Mouse (Mus musculus) midbrain, embryonic 16.5 days (tissue): ENCODE measurements at regions not wholly inside any gene's neighbourhood (a gene's known extent, or its start where the extent isn't known, plus 50 kb on each side); places are given as distances from the start of the nearest gene placed in this dataset.

ENCODE experiments used
- ATAC-seq: fragments of 200-750 bp; cut with Nextera tagmentation; 2 replicates; pipeline ENCODE4 v1.8.0; 2017; ENCODE audit warnings: moderate TSS enrichment
- H3K27ac ChIP-seq: fragments of 300-500 bp; sonication (generic); 2 replicates; pipeline ENCODE4 v1.5.1; 2014; ENCODE audit warnings: mild to moderate bottlenecking, low read length, mixed read lengths
- H3K27me3 ChIP-seq: fragments of 300-500 bp; sonication (generic); 2 replicates; pipeline ENCODE4 v1.6.1; 2014; ENCODE audit warnings: low read depth, low read length, mixed read lengths; ENCODE audit not compliant: control insufficient read depth, insufficient read depth
- H3K36me3 ChIP-seq: fragments of 300-500 bp; sonication (generic); 2 replicates; pipeline ENCODE4 v1.6.1; 2014; ENCODE audit warnings: mild to moderate bottlenecking, low read length, moderate library complexity, mixed read lengths; ENCODE audit not compliant: control insufficient read depth, insufficient read depth
- H3K4me1 ChIP-seq: fragments of 300-500 bp; sonication (generic); 2 replicates; pipeline ENCODE4 v1.6.1; 2014; ENCODE audit warnings: mild to moderate bottlenecking, low read length, mixed read lengths; ENCODE audit not compliant: control insufficient read depth, insufficient read depth
- H3K4me2 ChIP-seq: fragments of 300-500 bp; sonication (generic); 2 replicates; pipeline ENCODE4 v1.6.1; 2014; ENCODE audit warnings: mild to moderate bottlenecking, low read length, mixed read lengths
- H3K4me3 ChIP-seq: fragments of 300-500 bp; sonication (generic); 2 replicates; pipeline ENCODE4 v1.5.1; 2014; ENCODE audit warnings: low read depth, mild to moderate bottlenecking, low read length, moderate library complexity, mixed read lengths
- H3K9ac ChIP-seq: fragments of 300-500 bp; sonication (generic); 2 replicates; pipeline ENCODE4 v1.6.1; 2014; ENCODE audit warnings: low read depth, low read length, mixed read lengths
- H3K9me3 ChIP-seq: fragments of 300-500 bp; sonication (generic); replicated peaks from 2 replicates; pipeline ENCODE4 v1.6.1; 2014; ENCODE audit warnings: mild to moderate bottlenecking, low read length, mixed read lengths; ENCODE audit not compliant: control insufficient read depth, poor library complexity, severe bottlenecking
- WGBS: fragments of 180-500 bp; shearing (Covaris S2); extraction: QIAGEN DNeasy Blood & Tissue Kit; methylation state at CpG from one replicate; pipeline ENCODE4 v1.1.7; 2014; 5-methylcytosine and 5-hydroxymethylcytosine counted together

DNA sequence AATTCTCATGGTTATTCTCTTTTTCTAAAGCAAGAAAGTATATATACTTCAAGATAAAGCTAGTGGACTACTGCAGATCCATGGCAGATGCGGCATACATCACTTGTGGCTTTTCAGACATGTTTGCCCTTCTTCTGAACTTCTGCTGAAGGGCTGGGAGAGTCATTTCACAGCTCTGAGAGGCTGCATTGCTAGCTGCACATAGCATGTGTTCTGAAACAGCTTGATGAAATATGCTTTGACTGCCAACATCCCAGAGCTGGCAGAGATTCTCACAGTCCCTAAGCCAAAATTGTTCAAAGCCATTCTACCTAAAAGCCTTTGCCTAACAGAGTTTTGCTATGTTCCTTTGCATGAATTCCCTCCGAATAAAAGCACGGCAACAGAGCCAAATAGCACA is 177.9 kb downstream of the Gm9733 start:
- no peaks in the 10 kb centered on the region for H3K36me3 ChIP-seq
- 75% methylated on average over 3 of the region's 3 CpGs for WGBS
- H3K4me1 ChIP-seq = no peaks in the 10 kb centered on the region
- H3K27me3 ChIP-seq = no peaks in the 10 kb centered on the region
- no peak overlapping the region for H3K4me2 ChIP-seq
- ATAC-seq = peak; percentile 54; the same call in 1 of the 2 replicates
- no peak overlapping the region for H3K4me3 ChIP-seq
- H3K9ac ChIP-seq = no peak overlapping the region
- H3K9me3 ChIP-seq = no peaks in the 10 kb centered on the region
- H3K27ac ChIP-seq = no peak overlapping the region

DNA sequence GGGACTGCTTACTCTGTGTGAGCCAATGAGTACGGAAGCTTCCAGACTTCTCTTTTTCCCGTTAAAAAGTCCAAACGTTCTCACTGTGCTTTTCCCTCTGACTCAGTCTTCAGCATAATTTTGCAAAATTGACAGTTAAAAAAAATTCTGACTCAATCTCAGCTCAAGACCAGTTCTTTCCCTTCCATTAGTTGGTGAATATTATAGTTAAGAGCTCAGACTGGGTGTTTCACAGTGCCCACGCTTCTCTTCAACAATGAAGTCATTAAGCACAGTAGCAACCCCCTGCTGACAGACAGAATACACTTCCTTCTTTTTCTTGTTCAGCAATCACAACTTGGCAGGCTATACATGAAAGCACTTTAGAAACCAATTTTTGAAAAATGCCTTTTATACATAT is 175.4 kb downstream of the Gm9733 start:
- WGBS = 69% methylated on average over 4 of the region's 4 CpGs
- no peak overlapping the region for H3K27ac ChIP-seq
- no peaks in the 10 kb centered on the region for H3K27me3 ChIP-seq
- no peaks in the 10 kb centered on the region for H3K4me1 ChIP-seq
- no peaks in the 10 kb centered on the region for H3K9me3 ChIP-seq
- no peak overlapping the region for H3K4me3 ChIP-seq
- no peak overlapping the region for H3K9ac ChIP-seq
- no peak for ATAC-seq
- H3K36me3 ChIP-seq = no peaks in the 10 kb centered on the region
- H3K4me2 ChIP-seq = no peak overlapping the region

DNA sequence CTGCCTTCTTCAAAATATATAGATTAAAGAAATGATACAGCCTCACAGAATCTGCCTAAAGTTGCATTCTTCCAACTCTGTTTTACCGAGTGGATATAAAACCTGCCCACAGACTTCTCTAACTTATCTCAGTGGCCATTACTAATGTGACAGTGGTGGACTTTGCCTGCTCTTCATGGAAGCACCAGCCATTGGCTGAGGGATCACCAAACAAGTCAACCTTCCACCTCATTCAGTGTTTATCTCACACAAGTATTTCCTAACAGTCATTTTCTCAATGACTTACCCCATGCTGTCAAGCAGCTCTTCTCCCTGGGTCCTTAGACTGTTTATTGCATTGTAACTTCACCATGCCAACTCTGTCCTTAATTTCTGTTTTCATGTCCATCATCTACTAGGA is 174.3 kb downstream of the Gm9733 start:
- Histone ChIP-seq H3K9ac (no peak overlapping the region), H3K9me3 (no peaks in the 10 kb centered on the region), H3K27me3 (no peaks in the 10 kb centered on the region), H3K4me3 (no peak overlapping the region), H3K36me3 (no peaks in the 10 kb centered on the region), H3K27ac (no peak overlapping the region), H3K4me2 (no peak overlapping the region), H3K4me1 (no peaks in the 10 kb centered on the region)
- 88% methylated on average over 1 of the region's 1 CpGs for WGBS
- ATAC-seq = no peak

DNA sequence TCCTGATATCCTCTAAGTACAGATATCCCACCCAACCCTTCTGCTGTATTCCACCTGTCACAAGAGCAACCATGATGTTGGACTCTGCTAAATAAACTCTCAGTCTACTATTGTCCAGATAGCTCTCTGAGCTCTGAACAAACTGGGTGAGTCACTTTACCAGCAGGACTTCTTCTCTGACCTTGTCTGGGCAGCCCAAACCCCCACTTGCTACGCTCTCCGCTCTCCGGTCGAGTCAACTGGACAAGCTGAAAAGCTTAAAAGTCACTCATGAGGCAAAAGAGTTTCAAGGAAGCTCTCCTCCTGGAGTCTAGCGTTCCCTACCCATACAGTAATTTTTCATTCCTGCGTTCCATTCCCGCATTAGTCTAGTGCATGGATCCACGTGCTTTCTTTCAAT is 173.2 kb downstream of the Gm9733 start:
- Histone ChIP-seq H3K27ac (no peak overlapping the region), H3K4me3 (no peak overlapping the region), H3K27me3 (no peaks in the 10 kb centered on the region), H3K9ac (no peak overlapping the region), H3K4me1 (no peaks in the 10 kb centered on the region), H3K36me3 (no peaks in the 10 kb centered on the region), H3K4me2 (no peak overlapping the region), H3K9me3 (no peaks in the 10 kb centered on the region)
- 90% methylated on average over 8 of the region's 8 CpGs for WGBS
- ATAC-seq = no peak

DNA sequence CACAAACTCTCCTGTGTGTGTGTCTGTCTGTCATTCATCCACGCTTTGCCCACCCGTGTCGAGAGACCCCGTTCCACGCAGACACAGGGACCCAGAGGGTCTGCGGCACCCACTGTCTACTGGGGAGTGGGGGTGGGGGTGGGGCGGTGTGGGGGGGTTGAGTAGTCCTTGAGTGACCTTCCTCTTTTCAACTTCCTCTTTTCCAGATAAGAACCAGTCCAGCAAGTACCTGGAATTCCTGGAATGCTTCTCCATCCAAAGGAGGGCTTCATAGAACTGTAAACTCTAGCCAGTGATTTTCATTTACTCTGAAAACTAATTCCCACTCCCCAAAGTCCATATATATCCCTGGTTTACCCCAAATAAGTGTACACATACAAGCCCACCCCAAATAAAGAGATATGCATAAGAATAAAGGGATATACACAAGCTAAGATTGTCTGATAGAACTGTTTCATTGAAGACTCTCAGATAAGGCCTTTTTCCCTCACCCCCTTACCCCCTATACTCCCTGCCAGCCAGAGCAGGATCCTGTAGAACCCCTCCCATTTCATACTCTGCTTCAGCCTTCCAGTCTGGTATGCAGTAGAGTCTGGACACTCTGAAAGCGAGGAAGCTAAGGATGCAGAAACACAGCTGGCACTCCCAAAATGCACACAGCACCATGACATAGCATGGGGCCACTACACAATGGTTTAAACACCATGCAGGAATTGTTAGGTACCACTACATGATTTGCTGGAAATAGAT is 172.0 kb downstream of the Gm9733 start:
- no peaks in the 10 kb centered on the region for H3K9me3 ChIP-seq
- H3K4me2 ChIP-seq = no peak overlapping the region
- H3K9ac ChIP-seq = no peak overlapping the region
- H3K4me1 ChIP-seq = no peaks in the 10 kb centered on the region
- ATAC-seq = no peak
- no peaks in the 10 kb centered on the region for H3K36me3 ChIP-seq
- H3K4me3 ChIP-seq = no peak overlapping the region
- no peak overlapping the region for H3K27ac ChIP-seq
- H3K27me3 ChIP-seq = no peaks in the 10 kb centered on the region
- 91% methylated on average over 8 of the region's 8 CpGs for WGBS

DNA sequence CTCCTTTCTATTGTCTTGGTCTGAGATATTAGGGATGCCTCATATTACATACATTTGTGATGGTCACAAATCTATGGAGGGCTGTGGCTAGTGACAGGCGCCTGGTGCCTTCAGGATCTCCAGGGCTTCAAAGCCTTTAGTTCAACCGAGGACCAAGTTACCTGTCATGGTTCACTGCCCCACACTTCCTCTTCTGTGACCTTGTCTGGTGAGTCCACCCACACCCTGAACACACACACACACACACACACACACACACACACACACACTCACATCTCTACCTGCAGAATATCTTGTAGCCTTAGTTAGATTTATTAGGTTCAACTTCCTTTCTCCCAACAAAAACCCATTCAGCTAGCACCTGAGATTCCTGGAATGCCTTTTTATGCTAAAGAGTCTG is 156.3 kb downstream of the Gm9733 start:
- no peak overlapping the region for H3K27ac ChIP-seq
- no peak overlapping the region for H3K9ac ChIP-seq
- no peak overlapping the region for H3K4me2 ChIP-seq
- 75% methylated on average over 2 of the region's 2 CpGs for WGBS
- no peak for ATAC-seq
- H3K4me1 ChIP-seq = no peaks in the 10 kb centered on the region
- H3K27me3 ChIP-seq = no peaks in the 10 kb centered on the region
- no peaks in the 10 kb centered on the region for H3K9me3 ChIP-seq
- no peak overlapping the region for H3K4me3 ChIP-seq
- H3K36me3 ChIP-seq = no peaks in the 10 kb centered on the region

DNA sequence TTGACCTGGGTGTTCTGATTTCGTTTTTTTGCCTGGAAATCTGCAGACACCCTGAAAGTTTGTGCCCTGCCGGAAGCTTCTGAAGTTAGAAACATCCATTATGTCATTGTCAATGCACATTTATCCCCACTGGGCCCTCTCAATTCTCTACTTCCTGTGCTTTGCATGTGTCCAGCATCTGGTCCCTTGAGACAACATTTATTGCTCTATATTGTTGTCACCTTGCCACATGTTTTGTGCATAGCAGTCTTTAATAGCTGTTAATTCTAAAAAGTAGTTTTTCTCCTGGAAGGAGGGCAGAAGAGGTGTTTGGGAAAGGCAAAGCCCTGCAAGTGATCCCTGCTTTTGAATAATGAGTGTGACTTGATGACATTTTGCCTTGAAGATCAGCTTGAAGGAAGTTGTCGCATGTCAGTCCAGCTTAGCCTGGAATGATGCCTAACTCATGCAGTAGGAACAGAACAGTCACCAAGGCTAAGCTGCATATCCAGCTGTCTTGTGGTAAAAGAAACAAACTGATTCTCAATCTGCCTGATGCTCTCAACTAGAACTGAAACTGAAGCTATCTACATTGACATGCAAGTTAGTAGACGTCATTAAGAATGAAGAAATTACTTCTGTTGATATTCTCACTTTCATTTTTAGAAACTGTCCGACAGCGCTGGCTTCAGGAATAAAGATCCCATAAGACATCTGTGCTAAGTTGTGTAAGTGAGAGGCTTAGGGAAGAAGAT is 152.9 kb downstream of the Gm9733 start:
- no peaks in the 10 kb centered on the region for H3K27me3 ChIP-seq
- no peak overlapping the region for H3K4me3 ChIP-seq
- H3K36me3 ChIP-seq = no peaks in the 10 kb centered on the region
- WGBS = 87% methylated on average over 6 of the region's 6 CpGs
- no peak for ATAC-seq
- H3K4me2 ChIP-seq = no peak overlapping the region
- H3K9ac ChIP-seq = no peak overlapping the region
- no peak overlapping the region for H3K27ac ChIP-seq
- no peaks in the 10 kb centered on the region for H3K4me1 ChIP-seq
- H3K9me3 ChIP-seq = no peaks in the 10 kb centered on the region

DNA sequence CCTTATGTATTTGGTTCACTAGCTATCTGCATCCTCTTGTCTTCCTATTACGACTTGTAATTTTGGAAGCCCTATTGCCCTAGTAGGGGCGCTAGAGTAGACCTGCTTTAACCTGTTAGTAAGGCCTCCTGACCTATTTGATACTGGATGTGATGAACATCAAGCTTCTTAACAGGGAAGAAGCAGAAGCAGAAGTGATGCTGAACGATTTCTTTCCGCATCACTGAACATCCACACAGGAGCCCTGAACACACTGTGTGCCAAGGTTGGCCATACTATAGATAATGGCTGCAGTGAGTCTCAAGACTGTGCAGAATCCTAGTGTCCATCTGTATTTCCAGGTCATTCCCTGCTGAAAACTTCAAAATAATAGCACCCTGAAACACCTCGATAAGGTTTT is 151.0 kb downstream of the Gm9733 start:
- no peak overlapping the region for H3K27ac ChIP-seq
- no peaks in the 10 kb centered on the region for H3K9me3 ChIP-seq
- H3K27me3 ChIP-seq = no peaks in the 10 kb centered on the region
- no peak overlapping the region for H3K4me2 ChIP-seq
- no peaks in the 10 kb centered on the region for H3K4me1 ChIP-seq
- H3K9ac ChIP-seq = no peak overlapping the region
- H3K4me3 ChIP-seq = no peak overlapping the region
- H3K36me3 ChIP-seq = no peaks in the 10 kb centered on the region
- ATAC-seq = no peak
- 93% methylated on average over 5 of the region's 5 CpGs for WGBS

DNA sequence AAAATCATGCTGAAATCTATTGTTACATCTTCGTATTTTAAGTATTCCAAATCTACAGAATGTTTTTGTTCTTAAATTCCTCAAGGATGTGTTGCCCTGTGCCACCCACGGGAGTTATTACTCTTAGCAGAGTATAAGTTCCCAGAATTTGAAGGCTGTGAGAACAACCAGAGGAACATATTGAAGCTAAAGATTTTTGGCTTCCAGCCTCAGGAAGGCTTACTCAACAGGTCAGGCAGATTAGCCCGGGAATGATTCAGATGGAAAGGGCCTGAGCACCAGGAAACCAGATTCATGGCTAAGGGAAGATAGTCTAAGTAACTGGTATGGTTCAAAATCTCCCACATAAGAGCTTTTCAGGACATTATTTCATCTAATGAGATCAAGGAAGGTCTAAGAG is 145.4 kb downstream of the Gm9733 start:
- H3K36me3 ChIP-seq = no peaks in the 10 kb centered on the region
- H3K9ac ChIP-seq = no peak overlapping the region
- WGBS = 87% methylated on average over 3 of the region's 3 CpGs
- H3K4me2 ChIP-seq = no peak overlapping the region
- no peaks in the 10 kb centered on the region for H3K4me1 ChIP-seq
- no peak for ATAC-seq
- H3K27me3 ChIP-seq = no peaks in the 10 kb centered on the region
- no peak overlapping the region for H3K4me3 ChIP-seq
- H3K27ac ChIP-seq = no peak overlapping the region
- H3K9me3 ChIP-seq = no peaks in the 10 kb centered on the region
